Mouse (Mus musculus) ES-Bruce4 (cell line): ENCODE results near the gene Ptprt. TPM values are rescaled to one million over a fixed set of nuclear protein-coding genes. Genes with fewer than 3 reads are reported as not detected.

ENCODE experiments used
- H3K27ac ChIP-seq: 2 replicates; pipeline ENCODE4 v1.5.1; 2012; ENCODE audit warnings: low read length, inconsistent platforms; ENCODE audit not compliant: insufficient read depth
- H3K27me3 ChIP-seq: 2 replicates; pipeline ENCODE4 v1.6.1; 2012; ENCODE audit warnings: mild to moderate bottlenecking, low read length, inconsistent platforms; ENCODE audit not compliant: control insufficient read depth, poor library complexity, insufficient read depth, severe bottlenecking
- H3K36me3 ChIP-seq: 2 replicates; pipeline ENCODE4 v1.6.1; 2012; ENCODE audit warnings: inconsistent platforms, mild to moderate bottlenecking, low read length, moderate library complexity; ENCODE audit not compliant: control insufficient read depth, poor library complexity, insufficient read depth, severe bottlenecking
- H3K4me1 ChIP-seq: one replicate; pipeline ENCODE4 v1.8.1; 2011; ENCODE audit warnings: low read length; ENCODE audit not compliant: control insufficient read depth, insufficient read depth
- H3K4me3 ChIP-seq: 2 replicates; pipeline ENCODE4 v1.5.1; 2011; ENCODE audit warnings: low read depth, mild to moderate bottlenecking, low read length
- H3K9ac ChIP-seq: 2 replicates; pipeline ENCODE4 v1.6.1; 2012; ENCODE audit warnings: low read depth, mild to moderate bottlenecking, inconsistent platforms; ENCODE audit not compliant: poor library complexity, severe bottlenecking
- H3K9me3 ChIP-seq: replicated peaks from 2 replicates; pipeline ENCODE4 v1.6.1; 2012; ENCODE audit warnings: mild to moderate bottlenecking, low read length, inconsistent platforms; ENCODE audit not compliant: control insufficient read depth, poor library complexity, insufficient read depth, severe bottlenecking
- CTCF ChIP-seq: IDR thresholded peaks from one replicate; pipeline ENCODE4 v1.8.1; 2011; ENCODE audit warnings: low read depth, low read length
- EP300 ChIP-seq: IDR thresholded peaks from 2 replicates; pipeline ENCODE4 v1.6.1; 2011; ENCODE audit warnings: low read depth, low read length; ENCODE audit not compliant: insufficient read depth
- POLR2A ChIP-seq: IDR thresholded peaks from one replicate; pipeline ENCODE4 v1.8.1; 2011; ENCODE audit warnings: low read length; ENCODE audit not compliant: insufficient read depth
- polyA plus RNA-seq: library from polyadenylated mRNA; stranded (reverse); fragments of >200 nt; gene quantifications from 2 replicates; pipeline ENCODE4 v1.2.4, GENCODE M21; 2011; ENCODE audit warnings: low read depth; ENCODE audit not compliant: missing spikeins, insufficient read depth, insufficient read length

Ptprt gene
- polyA plus RNA-seq, 1 experiment, result 5.1 TPM

GRCm38 (mm10) chr2:162436646-162437045 lies 224.3 kb downstream of the Ptprt start:
- H3K4me1 ChIP-seq, result no peaks in the 10 kb centered on the region
- TF ChIP-seq EP300, result no peak
- peak; percentile 15 for TF ChIP-seq CTCF
- no peak overlapping the region for H3K4me3 ChIP-seq
- no peaks in the 10 kb centered on the region for H3K9me3 ChIP-seq
- no peaks in the 10 kb centered on the region for H3K36me3 ChIP-seq
- H3K27ac ChIP-seq, result no peak overlapping the region
- no peak overlapping the region for H3K9ac ChIP-seq
- H3K27me3 ChIP-seq, result no peaks in the 10 kb centered on the region

- no peaks in the 10 kb centered on the region for H3K9me3 ChIP-seq
- no peaks in the 10 kb centered on the region for H3K4me1 ChIP-seq
- TF ChIP-seq POLR2A, result no peak
- TF ChIP-seq CTCF, result no peak
- no peak for TF ChIP-seq EP300
- no peak overlapping the region for H3K9ac ChIP-seq
- H3K27ac ChIP-seq, result no peak overlapping the region
- no peaks in the 10 kb centered on the region for H3K36me3 ChIP-seq
- H3K27me3 ChIP-seq, result no peaks in the 10 kb centered on the region
- H3K4me3 ChIP-seq, result no peak overlapping the region
Observed at GRCm38 (mm10) chr2:162430171-162430570, 230.8 kb downstream of the Ptprt start.

- no peaks in the 10 kb centered on the region for H3K27me3 ChIP-seq
- no peaks in the 10 kb centered on the region for H3K4me1 ChIP-seq
- H3K9ac ChIP-seq, result no peak overlapping the region
- no peaks in the 10 kb centered on the region for H3K36me3 ChIP-seq
- no peak overlapping the region for H3K4me3 ChIP-seq
- TF ChIP-seq CTCF, result no peak
- no peak overlapping the region for H3K27ac ChIP-seq
- H3K9me3 ChIP-seq, result no peaks in the 10 kb centered on the region
Observed at GRCm38 (mm10) chr2:162426114-162426513, 234.8 kb downstream of the Ptprt start.

GRCm38 (mm10) chr2:162418181-162418580 lies 242.8 kb downstream of the Ptprt start:
- Histone ChIP-seq H3K27ac (no peak overlapping the region), H3K27me3 (no peaks in the 10 kb centered on the region), H3K4me1 (no peaks in the 10 kb centered on the region), H3K36me3 (no peaks in the 10 kb centered on the region), H3K9ac (no peak overlapping the region), H3K9me3 (no peaks in the 10 kb centered on the region), H3K4me3 (no peak overlapping the region)
- TF ChIP-seq CTCF (no peak), EP300 (no peak), POLR2A (no peak)

- H3K4me1 ChIP-seq, result no peaks in the 10 kb centered on the region
- H3K9ac ChIP-seq, result no peak overlapping the region
- TF ChIP-seq POLR2A (no peak), EP300 (no peak), CTCF (no peak)
- H3K36me3 ChIP-seq, result no peaks in the 10 kb centered on the region
- H3K9me3 ChIP-seq, result no peaks in the 10 kb centered on the region
- H3K27ac ChIP-seq, result no peak overlapping the region
- no peak overlapping the region for H3K4me3 ChIP-seq
- no peaks in the 10 kb centered on the region for H3K27me3 ChIP-seq
Observed at GRCm38 (mm10) chr2:162413073-162413812, 247.7 kb downstream of the Ptprt start.

DNA sequence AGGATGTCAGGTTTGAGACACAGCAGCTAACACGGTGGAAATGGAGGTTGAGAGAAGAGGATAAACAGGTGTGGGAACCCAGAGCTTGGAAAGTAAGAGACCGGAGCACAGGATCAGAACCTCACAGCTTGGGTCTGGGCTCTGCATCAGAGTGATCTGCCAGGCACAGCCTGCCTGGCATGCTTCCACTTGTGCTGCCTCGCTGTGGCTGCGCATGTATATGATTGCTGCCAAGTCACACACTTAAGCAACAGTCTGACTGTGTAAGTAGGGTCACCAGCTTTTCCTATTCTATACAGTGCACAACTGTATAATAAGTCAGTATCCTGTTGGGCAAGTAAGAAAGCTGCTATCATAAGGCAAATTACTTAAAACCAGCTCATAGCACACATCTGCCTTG lies 249.9 kb downstream of the Ptprt start:
- H3K4me1 ChIP-seq, result no peaks in the 10 kb centered on the region
- H3K27ac ChIP-seq, result no peak overlapping the region
- H3K36me3 ChIP-seq, result no peaks in the 10 kb centered on the region
- H3K9ac ChIP-seq, result no peak overlapping the region
- H3K9me3 ChIP-seq, result no peaks in the 10 kb centered on the region
- TF ChIP-seq CTCF (no peak), EP300 (no peak), POLR2A (no peak)
- H3K4me3 ChIP-seq, result no peak overlapping the region
- no peaks in the 10 kb centered on the region for H3K27me3 ChIP-seq
